Mouse (Mus musculus) megakaryocyte, embryonic 14.5 days (primary cell): ENCODE results near the gene Bri3.

ENCODE experiments used
- FLI1 ChIP-seq: IDR thresholded peaks from 2 replicates; pipeline ENCODE4 v1.6.1; 2012; ENCODE audit warnings: low read length, inconsistent platforms, mixed read lengths
- GATA1 ChIP-seq: IDR thresholded peaks from 3 replicates; pipeline ENCODE4 v1.6.1; 2012; ENCODE audit warnings: mixed read lengths, low read length, inconsistent platforms, borderline replicate concordance

GRCm38 (mm10) chr5:144452776-144453455 lies 208.7 kb downstream of the Bri3 start:
- TF ChIP-seq FLI1 (no peak), GATA1 (no peak)
